In genomic region chr7:45590874-45591273, GRCm38 (mm10) we compare ENCODE assay signal across 15 mouse cellular contexts. TPM values are rescaled to one million over a fixed set of nuclear protein-coding genes. Genes with fewer than 3 reads are reported as not detected.
A peak's percentile ranks its signal among the peaks of the same experiment; 100 is the strongest.
DNase-seq lines count a peak whose midpoint lies in the region; ATAC-seq and TF ChIP-seq lines count a peak whose summit lies in the region.
"Had no signal": no experiment of that assay in that cellular context is flagged by ENCODE, and none has a peak within 500 bp of the region (broad histone marks: within the 10 kb centered on the region; RNA-seq: fewer than 3 reads in every experiment).

No protein-coding gene starts in this region.

- no peaks in the 10 kb centered on the region for H3K4me1 ChIP-seq in hindbrain, postnatal 0 days (ENCODE audit: insufficient read depth, low read length)
- H3K4me1 ChIP-seq in hindbrain, embryonic 12.5 days: peaks cover 7% of the 10 kb centered on the region
- 0 out of 2 replicates have a peak, but pooled peaks cover 3% of the 10 kb centered on the region for H3K4me1 ChIP-seq in midbrain, postnatal 0 days (ENCODE audit: insufficient read depth, low read length)
- H3K4me1 ChIP-seq in midbrain, embryonic 11.5 days (ENCODE audit: control insufficient read depth, insufficient read depth, low read length): peaks cover 2% of the 10 kb centered on the region; the same call in 1 of the 2 replicates

- H3K36me3 ChIP-seq in hindbrain, postnatal 0 days (ENCODE audit: insufficient read depth, low read length): peaks cover 3% of the 10 kb centered on the region; the same call in 1 of the 2 replicates
- peaks cover 5% of the 10 kb centered on the region for H3K36me3 ChIP-seq in hindbrain, embryonic 12.5 days
- no peaks in the 10 kb centered on the region for H3K36me3 ChIP-seq in midbrain, postnatal 0 days (ENCODE audit: insufficient read depth, low read length)
- H3K36me3 ChIP-seq in midbrain, embryonic 11.5 days (ENCODE audit: control insufficient read depth, insufficient read depth, low read length): no peaks in the 10 kb centered on the region

- H3K9me3 ChIP-seq in hindbrain, postnatal 0 days (ENCODE audit: low read length): no peaks in the 10 kb centered on the region
- no peaks in the 10 kb centered on the region for H3K9me3 ChIP-seq in hindbrain, embryonic 12.5 days (replicated peaks)
- no peaks in the 10 kb centered on the region for H3K9me3 ChIP-seq in midbrain, postnatal 0 days (ENCODE audit: low read length)
- H3K9me3 ChIP-seq in midbrain, embryonic 11.5 days (ENCODE audit: control insufficient read depth, low read length): no peaks in the 10 kb centered on the region
- H3K9me3 ChIP-seq: kidney, embryonic 15.5 days; midbrain, embryonic 13.5 days had no signal

- WGBS in hindbrain, postnatal 0 days: 60% methylated on average over 3 of the region's 3 CpGs
- WGBS in hindbrain, embryonic 12.5 days: 65% methylated on average over 3 of the region's 3 CpGs
- WGBS in midbrain, postnatal 0 days: 68% methylated on average over 3 of the region's 3 CpGs
- WGBS in midbrain, embryonic 11.5 days: 61% methylated on average over 3 of the region's 3 CpGs

- no peak overlapping the region for H3K27ac ChIP-seq in hindbrain, postnatal 0 days
- no peak overlapping the region for H3K27ac ChIP-seq in hindbrain, embryonic 12.5 days
- H3K27ac ChIP-seq in midbrain, postnatal 0 days (ENCODE audit: low read depth, low read length): no peak overlapping the region
- H3K27ac ChIP-seq in midbrain, embryonic 11.5 days (ENCODE audit: low read depth, low read length): no peak overlapping the region
- H3K27ac ChIP-seq: kidney, embryonic 15.5 days; midbrain, embryonic 13.5 days had no signal

- TF ChIP-seq CTCF in hindbrain, postnatal 0 days (IDR thresholded peaks at IDR 0.05; ENCODE audit: low read depth): no peak; the same call in 1 of the 2 replicates
- TF ChIP-seq CTCF in midbrain, postnatal 0 days (IDR thresholded peaks at IDR 0.05): peak; percentile 53

- H3K4me2 ChIP-seq in hindbrain, postnatal 0 days (ENCODE audit: low read depth, low read length): no peak overlapping the region
- H3K4me2 ChIP-seq in hindbrain, embryonic 12.5 days (replicated peaks): no peak overlapping the region
- no peak overlapping the region for H3K4me2 ChIP-seq in midbrain, postnatal 0 days (ENCODE audit: low read depth, low read length, poor library complexity, severe bottlenecking)
- H3K4me2 ChIP-seq in midbrain, embryonic 11.5 days: no peak overlapping the region
- H3K4me2 ChIP-seq: kidney, embryonic 15.5 days; liver, embryonic 11.5 days; midbrain, embryonic 13.5 days had no signal

- no peak overlapping the region for H3K9ac ChIP-seq in hindbrain, postnatal 0 days (replicated peaks; ENCODE audit: low read length)
- no peak overlapping the region for H3K9ac ChIP-seq in hindbrain, embryonic 12.5 days
- no peak overlapping the region for H3K9ac ChIP-seq in midbrain, postnatal 0 days (replicated peaks; ENCODE audit: low read length, poor library complexity, severe bottlenecking)
- no peak overlapping the region for H3K9ac ChIP-seq in midbrain, embryonic 11.5 days (ENCODE audit: low read length)
- H3K9ac ChIP-seq: kidney, embryonic 15.5 days; midbrain, embryonic 13.5 days had no signal

- peak; percentile 12 for DNase-seq in hindbrain, postnatal 0 days (ENCODE audit: low spot score)
- no peak for DNase-seq in midbrain, postnatal 0 days (ENCODE audit: low spot score)
- DNase-seq in midbrain, embryonic 11.5 days (ENCODE audit: low spot score, missing footprints): no peak
- DNase-seq in adipocyte (ENCODE audit: low spot score): peak; percentile 41
- DNase-seq: layer of hippocampus, postnatal 36 days; spleen, adult 18-20 months; thymus, adult 18-20 months had no signal

- no peaks in the 10 kb centered on the region for H3K27me3 ChIP-seq in hindbrain, postnatal 0 days (ENCODE audit: insufficient read depth, low read length)
- H3K27me3 ChIP-seq in hindbrain, embryonic 12.5 days: no peaks in the 10 kb centered on the region
- no peaks in the 10 kb centered on the region for H3K27me3 ChIP-seq in midbrain, postnatal 0 days (ENCODE audit: insufficient read depth, low read length)
- H3K27me3 ChIP-seq in midbrain, embryonic 11.5 days (ENCODE audit: control insufficient read depth, insufficient read depth, low read length): no peaks in the 10 kb centered on the region
- H3K27me3 ChIP-seq: kidney, embryonic 15.5 days had no signal

- ATAC-seq in hindbrain, postnatal 0 days: no peak
- ATAC-seq in hindbrain, embryonic 12.5 days (ENCODE audit: low FRiP score): no peak
- no peak for ATAC-seq in midbrain, postnatal 0 days (ENCODE audit: low FRiP score)
- ATAC-seq in midbrain, embryonic 11.5 days (ENCODE audit: low FRiP score): no peak
- ATAC-seq in megakaryocyte progenitor cell, adult 5-6 weeks (replicated peaks; ENCODE audit: poor library complexity): no peak
- no peak for ATAC-seq in frontal cortex, adult (ENCODE audit: low TSS enrichment)
- ATAC-seq: midbrain, embryonic 13.5 days had no signal

- no peak overlapping the region for H3K4me3 ChIP-seq in hindbrain, postnatal 0 days (ENCODE audit: low read length)
- no peak overlapping the region for H3K4me3 ChIP-seq in hindbrain, embryonic 12.5 days
- no peak overlapping the region for H3K4me3 ChIP-seq in midbrain, postnatal 0 days (ENCODE audit: low read depth, low read length)
- no peak overlapping the region for H3K4me3 ChIP-seq in midbrain, embryonic 11.5 days (ENCODE audit: low read depth, low read length)
- H3K4me3 ChIP-seq: kidney, embryonic 15.5 days; midbrain, embryonic 13.5 days had no signal

RNA-seq across cellular contexts. Expression of gene Bcat2, which starts 20.9 kb away (rescaled TPM):
- 11.1 and 17.8 TPM in 2 replicates for total RNA-seq in hindbrain, postnatal 0 days (2014; rRNA removed)
- polyA plus RNA-seq in hindbrain, postnatal 0 days (2015; fragmentation: Nextera tagmentation; extraction: Ambion mirVana): 19.0 and 19.6 TPM in 2 replicates
- 35.2 and 36.9 TPM in 2 replicates for polyA plus RNA-seq in hindbrain, embryonic 12.5 days (2016; fragmentation: Nextera tagmentation; extraction: Ambion mirVana)
- total RNA-seq in midbrain, postnatal 0 days (2014; rRNA removed): 12.4 and 14.9 TPM in 2 replicates
- polyA plus RNA-seq in midbrain, postnatal 0 days (2015; fragmentation: Nextera tagmentation; extraction: Ambion mirVana): 18.3 and 19.3 TPM in 2 replicates
- 22.5 and 24.7 TPM in 2 replicates for polyA plus RNA-seq in midbrain, embryonic 11.5 days (2014; fragmentation: Nextera tagmentation; extraction: Ambion mirVana)
- 43.5 and 55.9 TPM in 2 replicates for total RNA-seq in megakaryocyte progenitor cell, adult 5-6 weeks (2015)
- total RNA-seq in megakaryocyte progenitor cell, adult 5-6 weeks (2017): 37.0 and 44.0 TPM in 2 replicates

RNA-seq across cellular contexts. Expression of gene Fgf21, which starts 24.4 kb away (rescaled TPM):
- not detected in 2 replicates for total RNA-seq in hindbrain, postnatal 0 days (2014; rRNA removed)
- polyA plus RNA-seq in hindbrain, postnatal 0 days (2015; fragmentation: Nextera tagmentation; extraction: Ambion mirVana): not detected in 2 replicates
- polyA plus RNA-seq in hindbrain, embryonic 12.5 days (2016; fragmentation: Nextera tagmentation; extraction: Ambion mirVana): 0.45 TPM in 1 of 2 replicates, not detected in the other
- total RNA-seq in midbrain, postnatal 0 days (2014; rRNA removed): not detected in 2 replicates
- polyA plus RNA-seq in midbrain, postnatal 0 days (2015; fragmentation: Nextera tagmentation; extraction: Ambion mirVana): not detected in 2 replicates
- polyA plus RNA-seq in midbrain, embryonic 11.5 days (2014; fragmentation: Nextera tagmentation; extraction: Ambion mirVana): not detected in 2 replicates
- total RNA-seq in megakaryocyte progenitor cell, adult 5-6 weeks (2015): not detected in 2 replicates
- not detected in 2 replicates for total RNA-seq in megakaryocyte progenitor cell, adult 5-6 weeks (2017)
- total RNA-seq: gastrocnemius, adult 18-20 months; heart, postnatal 25 days; layer of hippocampus, postnatal 36 days had no signal

RNA-seq across cellular contexts. Expression of gene Fut1, which starts 26.2 kb away (rescaled TPM):
- 0.18 TPM in 1 of 2 replicates, not detected in the other for total RNA-seq in hindbrain, postnatal 0 days (2014; rRNA removed)
- not detected in 2 replicates for polyA plus RNA-seq in hindbrain, postnatal 0 days (2015; fragmentation: Nextera tagmentation; extraction: Ambion mirVana)
- polyA plus RNA-seq in hindbrain, embryonic 12.5 days (2016; fragmentation: Nextera tagmentation; extraction: Ambion mirVana): 0.14 TPM in 1 of 2 replicates, not detected in the other
- total RNA-seq in midbrain, postnatal 0 days (2014; rRNA removed): not detected in 2 replicates
- not detected in 2 replicates for polyA plus RNA-seq in midbrain, postnatal 0 days (2015; fragmentation: Nextera tagmentation; extraction: Ambion mirVana)
- not detected in 2 replicates for polyA plus RNA-seq in midbrain, embryonic 11.5 days (2014; fragmentation: Nextera tagmentation; extraction: Ambion mirVana)
- not detected in 2 replicates for total RNA-seq in megakaryocyte progenitor cell, adult 5-6 weeks (2015)
- not detected in 2 replicates for total RNA-seq in megakaryocyte progenitor cell, adult 5-6 weeks (2017)
- total RNA-seq: gastrocnemius, adult 18-20 months; heart, postnatal 25 days; layer of hippocampus, postnatal 36 days had no signal
- polyA plus RNA-seq: liver, embryonic 11.5 days; midbrain, embryonic 13.5 days had no signal

RNA-seq across cellular contexts. Expression of gene Izumo1, which starts 30.7 kb away (rescaled TPM):
- total RNA-seq in hindbrain, postnatal 0 days (2014; rRNA removed): 0.10 and 0.54 TPM in 2 replicates
- polyA plus RNA-seq in hindbrain, postnatal 0 days (2015; fragmentation: Nextera tagmentation; extraction: Ambion mirVana): 0.10 TPM in 1 of 2 replicates, not detected in the other
- 0.18 TPM in 1 of 2 replicates, not detected in the other for polyA plus RNA-seq in hindbrain, embryonic 12.5 days (2016; fragmentation: Nextera tagmentation; extraction: Ambion mirVana)
- total RNA-seq in midbrain, postnatal 0 days (2014; rRNA removed): 0.11 TPM in 1 of 2 replicates, not detected in the other
- 0.11 TPM in 1 of 2 replicates, not detected in the other for polyA plus RNA-seq in midbrain, postnatal 0 days (2015; fragmentation: Nextera tagmentation; extraction: Ambion mirVana)
- polyA plus RNA-seq in midbrain, embryonic 11.5 days (2014; fragmentation: Nextera tagmentation; extraction: Ambion mirVana): 0.10 and 0.29 TPM in 2 replicates
- 0.32 TPM in 1 of 2 replicates, not detected in the other for total RNA-seq in megakaryocyte progenitor cell, adult 5-6 weeks (2015)
- 0.24 TPM in 1 of 2 replicates, not detected in the other for total RNA-seq in megakaryocyte progenitor cell, adult 5-6 weeks (2017)
- total RNA-seq: gastrocnemius, adult 18-20 months; layer of hippocampus, postnatal 36 days had no signal

RNA-seq across cellular contexts. Expression of gene Hsd17b14, which starts 36.2 kb away (rescaled TPM):
- 0.68 TPM in 1 of 2 replicates, not detected in the other for total RNA-seq in hindbrain, postnatal 0 days (2014; rRNA removed)
- 0.54 and 0.89 TPM in 2 replicates for polyA plus RNA-seq in hindbrain, postnatal 0 days (2015; fragmentation: Nextera tagmentation; extraction: Ambion mirVana)
- 0.70 and 0.79 TPM in 2 replicates for polyA plus RNA-seq in hindbrain, embryonic 12.5 days (2016; fragmentation: Nextera tagmentation; extraction: Ambion mirVana)
- not detected in 2 replicates for total RNA-seq in midbrain, postnatal 0 days (2014; rRNA removed)
- polyA plus RNA-seq in midbrain, postnatal 0 days (2015; fragmentation: Nextera tagmentation; extraction: Ambion mirVana): 0.15 and 0.20 TPM in 2 replicates
- polyA plus RNA-seq in midbrain, embryonic 11.5 days (2014; fragmentation: Nextera tagmentation; extraction: Ambion mirVana): 0.10 and 0.12 TPM in 2 replicates
- total RNA-seq in megakaryocyte progenitor cell, adult 5-6 weeks (2015): 0.22 and 5.5 TPM in 2 replicates
- total RNA-seq in megakaryocyte progenitor cell, adult 5-6 weeks (2017): 1.2 and 8.2 TPM in 2 replicates

Comparison
In these comparisons a context has a peak if more than half of its experiments do, and no peak if none do; other contexts are left out.
1. DNase-seq: peak in hindbrain, postnatal 0 days (single experiment) and adipocyte (single experiment); none in midbrain, postnatal 0 days (single experiment) and midbrain, embryonic 11.5 days (single experiment).